Mouse (Mus musculus): ENCODE results near the gene Kcnj12. TPM values are rescaled to one million over a fixed set of nuclear protein-coding genes. Genes with fewer than 3 reads are reported as not detected.

Kcnj12 gene
- polyA plus RNA-seq, 1 experiment from 2014 or later = 1.6 TPM

DNA sequence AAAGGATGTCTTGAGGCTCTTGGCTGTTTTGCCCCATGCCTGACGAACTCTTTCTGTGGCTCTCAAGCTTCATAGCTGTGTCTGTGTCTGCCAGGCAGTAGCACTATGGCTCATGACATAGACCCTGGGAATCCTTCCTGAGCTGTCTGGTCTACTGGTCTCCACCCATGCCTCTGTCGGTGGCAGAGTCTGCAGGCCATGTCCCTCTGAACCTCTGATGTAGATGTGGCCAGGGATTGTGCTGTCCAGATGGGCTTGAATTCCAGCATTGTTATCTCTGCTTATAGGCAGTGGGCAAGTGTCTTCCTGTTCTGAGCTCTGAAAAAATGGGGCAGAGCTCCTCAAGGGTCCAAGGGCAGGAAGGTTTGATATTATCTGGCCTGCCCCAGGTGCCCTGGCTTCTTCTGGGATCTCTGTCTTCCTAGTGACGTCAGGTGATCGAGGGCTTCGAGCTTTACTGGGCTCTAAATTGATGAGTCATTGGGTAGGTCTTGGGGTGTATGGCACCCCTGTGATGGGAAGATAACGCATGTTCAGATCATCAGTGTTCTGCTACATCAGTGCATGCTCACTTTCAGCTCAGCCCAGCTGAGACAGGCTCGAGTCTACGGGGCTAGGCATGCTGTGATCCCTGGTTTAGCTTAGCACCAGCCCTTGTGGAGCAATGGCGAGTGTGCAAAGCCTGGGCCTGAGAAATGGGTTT, 44.9 kb downstream of the Kcnj12 start:
- no peaks in the 10 kb centered on the region for H3K36me3 ChIP-seq

DNA sequence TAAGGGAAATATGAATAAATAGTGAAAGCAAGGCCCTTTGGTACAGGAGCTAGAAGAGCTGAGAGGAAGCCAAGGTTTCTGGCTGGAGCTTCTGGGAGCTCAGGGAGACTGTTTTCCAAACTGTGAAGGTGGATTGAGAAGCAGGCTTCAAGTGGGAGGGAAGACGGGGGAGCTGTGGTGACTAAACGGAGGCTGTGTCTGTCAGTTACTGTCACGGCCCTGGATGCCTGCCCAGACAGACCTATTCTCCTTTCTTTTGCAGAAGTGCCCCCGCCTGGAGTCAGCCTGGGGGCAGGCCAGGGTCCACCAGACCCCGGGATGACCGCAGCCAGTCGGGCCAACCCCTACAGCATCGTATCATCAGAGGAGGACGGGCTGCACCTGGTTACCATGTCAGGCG, 46.5 kb downstream of the Kcnj12 start:
- 83% methylated on average over 10 of the region's 10 CpGs for WGBS
- no peak overlapping the region for H3K27ac ChIP-seq
- H3K9me3 ChIP-seq = no peaks in the 10 kb centered on the region
- H3K4me1 ChIP-seq (replicated peaks) = peaks cover 17% of the 10 kb centered on the region; the same call in 1 of the 2 replicates
- no peaks in the 10 kb centered on the region for H3K27me3 ChIP-seq (replicated peaks)
- H3K4me2 ChIP-seq (replicated peaks) = no peak overlapping the region
- H3K4me3 ChIP-seq (replicated peaks) = no peak overlapping the region
- no peak for ATAC-seq
- H3K9ac ChIP-seq = no peak overlapping the region
- no peaks in the 10 kb centered on the region for H3K36me3 ChIP-seq

More for the DNA sequence above, 44.9 kb downstream of the Kcnj12 start:
- no peaks in the 10 kb centered on the region for H3K9me3 ChIP-seq
- no peaks in the 10 kb centered on the region for H3K27me3 ChIP-seq (replicated peaks)
- H3K4me2 ChIP-seq (replicated peaks) = no peak overlapping the region
- 86% methylated on average over 9 of the region's 9 CpGs for WGBS
- H3K4me1 ChIP-seq (replicated peaks) = peaks cover 17% of the 10 kb centered on the region; the same call in 1 of the 2 replicates
- no peak overlapping the region for H3K9ac ChIP-seq
- no peak overlapping the region for H3K27ac ChIP-seq
- H3K4me3 ChIP-seq (replicated peaks) = no peak overlapping the region
- peak; percentile 47; the same call in 1 of the 2 replicates for ATAC-seq

DNA sequence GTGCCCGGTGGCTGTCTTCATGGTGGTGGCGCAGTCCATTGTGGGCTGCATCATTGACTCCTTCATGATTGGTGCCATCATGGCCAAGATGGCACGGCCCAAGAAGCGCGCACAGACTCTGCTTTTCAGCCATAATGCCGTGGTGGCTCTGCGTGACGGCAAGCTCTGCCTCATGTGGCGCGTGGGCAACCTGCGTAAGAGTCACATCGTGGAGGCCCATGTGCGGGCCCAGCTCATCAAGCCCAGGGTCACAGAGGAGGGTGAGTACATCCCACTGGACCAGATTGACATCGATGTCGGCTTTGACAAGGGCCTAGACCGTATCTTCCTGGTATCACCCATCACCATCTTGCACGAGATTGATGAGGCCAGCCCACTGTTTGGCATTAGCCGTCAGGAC, 47.3 kb downstream of the Kcnj12 start:
- Histone ChIP-seq H3K9ac (no peak overlapping the region), H3K9me3 (no peaks in the 10 kb centered on the region), H3K4me2 (replicated peaks) (no peak overlapping the region), H3K4me1 (replicated peaks) (peaks cover 17% of the 10 kb centered on the region; the same call in 1 of the 2 replicates), H3K27me3 (replicated peaks) (no peaks in the 10 kb centered on the region), H3K4me3 (replicated peaks) (no peak overlapping the region), H3K27ac (no peak overlapping the region), H3K36me3 (no peaks in the 10 kb centered on the region)
- 97% methylated on average over 18 of the region's 18 CpGs for WGBS
- ATAC-seq = no peak

DNA sequence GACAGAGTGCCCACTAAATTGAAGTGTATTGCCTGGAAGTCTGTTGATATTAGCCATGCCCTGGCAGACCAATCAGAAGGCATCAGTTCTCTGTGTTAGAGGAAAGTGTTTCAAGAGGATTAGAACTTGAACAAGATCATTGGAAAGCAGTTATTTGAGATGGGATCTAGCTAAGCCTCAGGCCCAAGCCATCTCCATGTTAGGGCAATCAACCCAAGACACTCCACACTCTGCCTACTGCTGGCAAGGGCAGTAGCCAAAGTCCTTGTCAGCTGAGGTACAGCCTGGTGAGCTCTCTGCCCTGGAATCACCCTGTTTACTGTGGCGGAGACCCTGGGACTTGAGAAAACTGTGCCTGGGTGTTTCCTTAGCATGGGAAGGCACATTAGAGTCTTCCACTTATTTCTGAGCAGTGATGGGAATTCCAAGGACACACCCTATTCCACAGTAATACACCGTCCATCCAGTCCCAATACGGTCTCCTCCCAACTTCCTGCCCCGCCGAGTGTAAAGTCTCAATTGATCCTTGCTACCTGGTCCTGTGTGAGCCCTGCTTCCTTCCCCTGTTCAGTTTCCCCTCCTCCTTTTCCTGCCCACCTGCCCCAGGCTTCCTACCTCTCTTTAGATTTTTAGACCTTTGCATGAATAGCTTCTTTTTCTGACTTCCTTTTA, 52.4 kb downstream of the Kcnj12 start:
- WGBS = 80% methylated on average over 5 of the region's 5 CpGs
- H3K27me3 ChIP-seq (replicated peaks) = no peaks in the 10 kb centered on the region
- 0 out of 2 replicates have a peak, but pooled peaks have one; percentile 54 for ATAC-seq

DNA sequence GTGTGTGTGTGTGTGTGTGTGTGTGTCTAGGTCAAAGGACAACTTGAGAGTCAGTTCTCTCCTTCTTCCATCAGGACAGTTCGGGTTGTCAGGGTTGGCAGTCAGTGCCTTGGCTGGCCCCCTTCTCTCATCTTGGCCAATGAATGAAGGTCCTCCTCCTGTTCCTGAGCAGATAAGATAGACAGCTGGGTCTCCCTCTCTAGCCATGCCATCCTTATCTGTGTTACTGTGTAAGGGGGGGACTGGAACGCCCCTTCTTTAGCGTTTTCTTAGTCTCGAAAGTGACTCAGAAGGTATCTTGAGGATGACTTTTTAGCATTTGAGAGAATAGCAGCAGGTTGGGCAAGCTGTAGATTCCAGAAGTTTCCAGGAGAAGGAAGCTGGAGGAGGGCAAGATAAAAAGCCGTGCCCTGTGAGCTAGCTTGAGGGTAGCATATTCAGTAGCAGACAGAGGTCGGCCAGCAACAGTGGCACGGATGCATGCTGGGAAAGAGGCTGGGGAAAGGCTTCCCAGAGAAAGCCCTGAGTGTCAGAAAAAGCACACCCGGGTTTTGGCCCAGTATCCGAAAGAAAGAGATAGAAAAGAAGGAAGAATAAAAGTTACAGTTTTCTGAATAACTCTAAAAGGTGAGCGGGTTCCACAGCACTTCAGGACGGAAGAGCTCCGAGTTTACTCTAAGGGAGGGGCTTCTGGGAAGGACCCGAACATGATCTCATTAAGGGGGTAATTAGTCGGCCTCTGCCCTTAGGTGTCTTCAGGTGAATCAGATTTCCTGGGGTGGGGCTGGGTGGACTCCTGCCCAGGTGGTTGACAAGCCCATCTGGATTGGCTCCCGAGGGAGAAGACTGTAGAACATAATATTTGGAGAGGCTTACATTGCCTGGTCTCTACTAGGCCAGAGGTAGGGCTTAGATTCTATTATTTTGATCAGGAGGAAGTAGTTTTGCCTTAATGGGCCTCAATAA, 53.3 kb downstream of the Kcnj12 start:
- Histone ChIP-seq H3K9ac (no peak overlapping the region), H3K36me3 (no peaks in the 10 kb centered on the region), H3K4me2 (replicated peaks) (no peak overlapping the region), H3K4me3 (replicated peaks) (no peak overlapping the region), H3K9me3 (no peaks in the 10 kb centered on the region), H3K27ac (no peak overlapping the region), H3K27me3 (replicated peaks) (no peaks in the 10 kb centered on the region), H3K4me1 (replicated peaks) (peaks cover 17% of the 10 kb centered on the region; the same call in 1 of the 2 replicates)
- peak; percentile 60 for ATAC-seq
- WGBS = 61% methylated on average over 15 of the region's 15 CpGs

More for the DNA sequence above, 52.4 kb downstream of the Kcnj12 start:
- H3K27ac ChIP-seq = no peak overlapping the region
- H3K9ac ChIP-seq = no peak overlapping the region
- H3K4me2 ChIP-seq (replicated peaks) = no peak overlapping the region
- no peaks in the 10 kb centered on the region for H3K9me3 ChIP-seq
- H3K36me3 ChIP-seq = no peaks in the 10 kb centered on the region
- H3K4me1 ChIP-seq (replicated peaks) = peaks cover 17% of the 10 kb centered on the region; the same call in 1 of the 2 replicates
- no peak overlapping the region for H3K4me3 ChIP-seq (replicated peaks)

DNA sequence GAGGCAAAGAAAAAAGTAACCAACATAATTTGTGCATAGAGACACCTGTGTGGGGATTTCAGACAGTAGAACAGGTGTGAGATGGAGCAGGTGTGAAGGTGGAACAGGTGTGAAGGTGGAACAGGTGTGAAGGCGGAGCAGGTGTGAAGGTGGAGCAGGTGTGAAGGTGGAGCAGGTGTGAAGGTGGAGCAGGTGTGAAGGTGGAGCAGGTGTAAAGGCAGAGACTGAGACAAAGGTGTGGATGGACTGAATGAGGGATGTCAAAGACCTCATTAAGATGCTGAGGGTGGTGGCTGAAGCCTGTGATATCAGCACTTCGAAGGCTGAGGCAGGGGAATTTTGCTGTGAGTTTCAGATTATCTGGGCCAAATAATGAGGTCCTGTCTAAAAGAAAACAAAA, 59.3 kb downstream of the Kcnj12 start:
- H3K4me1 ChIP-seq (replicated peaks) = no peaks in the 10 kb centered on the region
- no peak overlapping the region for H3K4me2 ChIP-seq (replicated peaks)
- no peak overlapping the region for H3K9ac ChIP-seq
- H3K4me3 ChIP-seq (replicated peaks) = no peak overlapping the region
- no peaks in the 10 kb centered on the region for H3K9me3 ChIP-seq
- no peak overlapping the region for H3K27ac ChIP-seq
- no peaks in the 10 kb centered on the region for H3K36me3 ChIP-seq
- WGBS = 88% methylated on average over 2 of the region's 2 CpGs
- H3K27me3 ChIP-seq (replicated peaks) = no peaks in the 10 kb centered on the region; the same call in 1 of the 2 replicates
- ATAC-seq = no peak

DNA sequence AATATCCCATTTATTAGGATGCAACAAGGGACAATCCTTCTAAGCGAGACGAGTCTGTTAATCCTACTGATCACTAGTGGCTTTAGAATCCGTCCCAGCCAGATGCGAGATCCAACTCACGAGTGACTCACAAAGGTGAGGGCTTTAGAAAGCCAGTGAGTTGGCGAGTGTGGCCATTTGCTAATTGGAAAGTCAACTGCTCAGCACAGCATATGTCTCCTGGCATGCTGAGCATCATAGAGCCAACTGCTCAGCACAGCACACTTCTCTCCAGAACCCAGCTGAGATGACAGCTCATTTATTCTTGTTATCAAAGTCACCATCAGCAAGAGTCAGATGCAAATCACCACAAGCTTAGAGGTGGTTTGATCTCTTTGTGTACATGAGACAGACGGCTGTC, 67.8 kb downstream of the Kcnj12 start:
- H3K9me3 ChIP-seq = no peaks in the 10 kb centered on the region
- no peak overlapping the region for H3K27ac ChIP-seq
- no peaks in the 10 kb centered on the region for H3K36me3 ChIP-seq
- H3K9ac ChIP-seq = no peak overlapping the region
- 84% methylated on average over 7 of the region's 7 CpGs for WGBS
- H3K27me3 ChIP-seq (replicated peaks) = no peaks in the 10 kb centered on the region
- H3K4me3 ChIP-seq (replicated peaks) = no peak overlapping the region
- no peak overlapping the region for H3K4me2 ChIP-seq (replicated peaks)
- no peaks in the 10 kb centered on the region for H3K4me1 ChIP-seq (replicated peaks)
- ATAC-seq = no peak

DNA sequence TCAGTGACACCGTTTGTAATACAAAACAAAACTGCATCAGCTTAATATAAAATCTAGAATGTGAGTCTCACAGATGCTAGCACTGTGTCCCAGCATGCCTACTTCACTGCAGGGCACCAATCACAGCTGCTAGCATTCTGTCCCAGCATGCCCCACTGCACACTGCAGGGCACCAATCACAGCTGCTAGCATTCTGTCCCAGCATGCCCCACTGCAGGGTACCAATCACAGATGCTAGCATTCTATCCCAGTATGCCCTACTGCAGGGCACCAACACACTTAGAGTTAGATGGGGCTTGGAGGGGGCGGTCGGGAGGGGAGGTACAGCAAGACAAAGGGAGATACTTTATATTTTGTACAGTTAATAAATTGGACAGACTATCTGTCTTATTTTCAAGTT, 68.8 kb downstream of the Kcnj12 start:
- 65% methylated on average over 3 of the region's 3 CpGs for WGBS
- ATAC-seq = no peak
- H3K27me3 ChIP-seq (replicated peaks) = no peaks in the 10 kb centered on the region
- no peaks in the 10 kb centered on the region for H3K9me3 ChIP-seq
- no peak overlapping the region for H3K4me2 ChIP-seq (replicated peaks)
- H3K36me3 ChIP-seq = no peaks in the 10 kb centered on the region
- H3K4me1 ChIP-seq (replicated peaks) = no peaks in the 10 kb centered on the region
- no peak overlapping the region for H3K9ac ChIP-seq
- H3K27ac ChIP-seq = no peak overlapping the region
- no peak overlapping the region for H3K4me3 ChIP-seq (replicated peaks)

DNA sequence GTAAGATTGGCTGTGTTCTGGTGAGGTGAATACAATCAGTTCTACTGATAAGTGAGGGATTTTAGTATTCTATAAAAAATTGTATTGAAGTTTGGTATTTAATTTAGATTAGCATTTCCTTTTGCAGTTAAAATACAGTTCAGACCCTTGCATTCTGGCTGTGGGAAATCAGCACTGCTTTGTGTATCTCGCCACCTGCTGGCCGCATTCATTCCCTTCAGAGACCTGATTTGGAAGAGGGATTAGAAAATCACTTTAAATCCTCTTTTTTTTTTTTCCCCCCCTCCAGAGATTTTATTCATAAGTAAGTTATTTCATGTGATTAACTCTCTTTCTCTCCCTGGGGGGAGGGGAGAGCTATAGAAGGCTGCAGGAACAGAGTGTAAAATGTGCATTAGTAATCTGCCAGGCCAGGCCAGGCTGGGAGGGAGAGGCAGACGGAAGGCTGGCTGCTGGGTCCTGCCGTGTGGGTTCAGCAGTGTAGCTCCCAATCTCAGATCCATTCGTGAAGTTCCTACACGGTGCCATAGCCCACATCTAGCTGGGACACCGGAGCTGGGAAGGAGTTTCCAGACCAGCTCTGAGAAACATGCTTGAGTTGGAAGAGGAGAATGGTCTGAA, 69.4 kb downstream of the Kcnj12 start:
- 22% methylated on average over 7 of the region's 7 CpGs for WGBS
- Histone ChIP-seq H3K27me3 (replicated peaks) (no peaks in the 10 kb centered on the region), H3K36me3 (no peaks in the 10 kb centered on the region)

DNA sequence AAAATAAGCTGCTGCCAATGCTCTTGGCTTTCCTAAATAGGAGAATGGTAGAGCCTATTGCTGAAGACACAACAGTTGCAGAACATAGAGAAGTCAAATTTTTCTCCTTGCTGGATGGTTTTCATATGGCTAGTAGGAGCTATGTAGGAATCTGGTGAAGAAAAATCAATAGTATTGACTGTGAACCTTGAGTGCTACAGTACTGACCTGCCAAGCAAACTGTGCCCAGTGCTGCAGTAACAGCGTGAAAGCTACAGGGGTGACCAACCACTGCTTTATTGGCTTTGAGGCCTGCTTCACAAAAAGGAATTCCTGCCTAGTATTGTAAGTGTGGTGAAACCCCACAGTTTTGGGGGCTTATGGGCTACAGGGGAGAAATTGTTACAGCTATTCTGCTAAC, 75.7 kb downstream of the Kcnj12 start:
- H3K9ac ChIP-seq = no peak overlapping the region
- H3K27me3 ChIP-seq (replicated peaks) = no peaks in the 10 kb centered on the region
- 50% methylated on average over 1 of the region's 1 CpGs for WGBS
- ATAC-seq = no peak
- H3K27ac ChIP-seq = no peak overlapping the region
- no peaks in the 10 kb centered on the region for H3K9me3 ChIP-seq
- H3K4me3 ChIP-seq (replicated peaks) = no peak overlapping the region
- no peaks in the 10 kb centered on the region for H3K4me1 ChIP-seq (replicated peaks)
- H3K4me2 ChIP-seq (replicated peaks) = no peak overlapping the region
- H3K36me3 ChIP-seq = no peaks in the 10 kb centered on the region

More for the DNA sequence above, 69.4 kb downstream of the Kcnj12 start:
- no peak overlapping the region for H3K4me3 ChIP-seq (replicated peaks)
- H3K9ac ChIP-seq = no peak overlapping the region
- no peak overlapping the region for H3K4me2 ChIP-seq (replicated peaks)
- H3K9me3 ChIP-seq = no peaks in the 10 kb centered on the region
- ATAC-seq = no peak
- no peaks in the 10 kb centered on the region for H3K4me1 ChIP-seq (replicated peaks)
- H3K27ac ChIP-seq = no peak overlapping the region

DNA sequence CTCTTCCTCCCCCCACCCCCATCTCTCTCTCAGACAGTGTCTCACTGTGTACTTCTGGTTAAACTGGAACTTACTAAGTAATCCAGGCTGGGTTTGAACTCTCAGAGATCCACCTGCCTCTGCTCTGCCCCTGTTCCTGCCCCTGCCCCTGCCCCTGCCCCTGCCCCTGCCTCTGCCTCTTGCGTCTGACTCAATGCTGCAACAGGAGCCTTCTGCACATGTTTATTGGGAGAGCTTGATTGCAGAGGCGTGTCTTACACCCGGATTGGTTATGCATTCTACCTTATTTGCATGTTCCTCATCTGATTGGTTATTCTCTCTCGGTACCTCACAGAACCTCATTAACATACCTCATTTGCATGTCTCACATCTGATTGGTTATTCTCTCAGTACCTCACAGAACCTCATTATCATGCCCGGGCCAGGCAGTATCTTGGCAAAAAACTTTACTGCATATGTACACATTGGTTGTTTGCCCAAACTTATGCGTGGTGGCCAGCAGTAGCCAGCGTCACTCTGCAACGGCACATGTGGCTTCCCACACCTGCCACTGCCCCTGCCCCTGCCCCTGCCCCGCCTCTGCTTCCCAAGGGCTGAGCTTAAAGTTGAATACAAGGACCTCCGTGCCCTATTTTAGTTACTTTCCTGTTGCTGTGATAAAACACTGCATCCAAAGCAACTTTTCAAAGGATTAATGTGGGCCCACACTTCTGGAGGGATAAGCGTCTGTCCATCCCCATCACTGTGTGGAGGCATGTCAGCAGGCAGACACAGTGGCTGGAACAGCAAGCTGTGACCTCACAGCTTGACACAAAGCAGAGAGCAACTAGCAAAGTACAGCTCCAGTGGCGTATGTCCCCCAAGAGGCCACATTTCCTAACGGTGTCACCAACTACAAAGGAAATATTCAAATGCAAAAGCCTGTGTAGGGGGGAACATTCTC, 80.3 kb downstream of the Kcnj12 start:
- H3K27me3 ChIP-seq (replicated peaks) = no peaks in the 10 kb centered on the region
- no peak overlapping the region for H3K4me3 ChIP-seq (replicated peaks)
- no peaks in the 10 kb centered on the region for H3K4me1 ChIP-seq (replicated peaks)
- no peaks in the 10 kb centered on the region for H3K36me3 ChIP-seq
- H3K9me3 ChIP-seq = no peaks in the 10 kb centered on the region
- H3K27ac ChIP-seq = no peak overlapping the region
- WGBS = 68% methylated on average over 13 of the region's 13 CpGs
- no peak for ATAC-seq
- H3K4me2 ChIP-seq (replicated peaks) = no peak overlapping the region
- H3K9ac ChIP-seq = no peak overlapping the region

Measured in intestine, embryonic 15.5 days (tissue).